Mouse (Mus musculus) thymus, postnatal 4 days (tissue): ENCODE measurements around the gene Hist1h4h.

Experiments used
- DNase-seq: peaks from one replicate; pipeline ENCODE4 v3.0.0; 2021

The Hist1h4h gene

DNA sequence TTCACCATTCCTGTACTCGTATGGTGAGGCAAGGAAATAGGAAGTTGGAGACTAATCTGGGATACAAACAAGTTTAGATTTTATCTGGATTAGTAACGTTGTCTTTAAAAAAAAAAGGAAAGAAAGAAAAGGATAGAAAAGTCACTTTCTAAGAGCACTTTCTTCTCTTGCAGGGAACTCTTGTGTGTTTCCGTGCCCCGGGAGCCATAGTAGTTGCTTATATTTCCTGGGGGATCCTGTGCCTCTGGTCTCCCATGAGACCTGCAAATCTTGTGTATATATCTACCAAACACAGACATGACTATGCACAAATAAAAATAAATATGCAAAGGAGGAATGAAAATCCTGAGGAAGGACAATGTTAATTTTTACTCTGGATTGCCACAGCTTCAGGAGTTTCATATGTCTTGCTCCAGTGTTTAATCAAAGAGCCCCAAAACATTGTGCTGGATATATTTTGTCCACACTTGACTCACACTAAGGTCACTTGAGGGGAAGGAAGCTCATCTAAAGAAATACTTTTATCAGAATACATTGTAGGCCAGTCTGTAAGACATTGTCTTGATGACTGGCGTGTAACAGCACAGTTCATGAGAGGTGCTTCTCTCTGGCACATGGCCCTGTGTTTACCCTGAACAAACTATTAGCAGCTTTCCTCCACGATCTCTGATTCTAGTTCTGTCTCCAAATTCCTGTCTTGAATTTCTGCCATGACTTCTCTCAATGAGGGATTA is 46.2 kb downstream of the Hist1h4h start:
- no peak for DNase-seq

DNA sequence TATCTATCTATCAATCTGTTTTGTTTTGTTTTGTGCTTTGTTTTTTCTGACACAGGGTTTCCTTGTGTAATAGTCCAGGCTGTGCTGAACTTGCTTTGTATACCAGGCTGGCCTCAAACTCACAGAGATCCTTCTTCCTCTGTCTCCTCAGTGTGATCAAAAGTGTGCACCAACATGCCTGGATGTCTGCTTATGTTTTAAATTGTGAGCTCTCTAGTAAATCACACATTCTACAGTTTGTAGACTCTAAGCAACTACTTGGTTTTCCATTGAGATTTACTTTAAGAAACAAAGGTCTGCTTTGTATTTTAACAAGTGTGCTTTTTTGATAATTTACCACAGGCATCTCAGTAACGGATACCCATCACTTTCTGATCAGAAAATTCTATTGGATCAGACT is 47.0 kb downstream of the Hist1h4h start:
- DNase-seq, result no peak
